Comparison of ENCODE assay signal across 9 mouse cellular contexts in the genomic region with DNA sequence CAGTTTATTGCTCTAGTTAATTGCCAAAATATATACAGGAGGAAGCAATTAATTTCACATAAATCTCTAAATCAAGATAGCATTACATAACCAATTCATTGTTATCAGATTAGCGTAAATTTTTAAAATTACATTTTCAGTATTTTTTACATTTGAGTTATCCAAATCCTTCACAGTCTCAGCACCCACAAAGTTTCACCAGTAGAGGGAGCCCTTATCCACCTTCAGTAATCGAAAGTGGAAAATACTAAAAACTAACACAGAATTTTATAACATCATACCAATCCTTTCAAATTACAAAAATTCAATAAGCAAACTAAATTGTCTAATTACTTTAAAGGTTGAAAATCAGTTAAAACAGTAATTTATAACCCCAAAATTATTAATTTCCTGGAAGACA.
DNase-seq lines count a peak whose midpoint lies in the region; ATAC-seq and TF ChIP-seq lines count a peak whose summit lies in the region.
"Had no signal": no experiment of that assay in that cellular context is flagged by ENCODE, and none has a peak within 500 bp of the region (broad histone marks: within the 10 kb centered on the region; RNA-seq: fewer than 3 reads in every experiment).

No protein-coding gene starts in this region.

- 29% methylated on average over 2 of the region's 2 CpGs for WGBS in forebrain, embryonic 12.5 days
- WGBS in forebrain, embryonic 10.5 days, result 40% methylated on average over 2 of the region's 2 CpGs
- WGBS in liver, postnatal 0 days (ENCODE audit: insufficient replicate concordance), result 24% methylated on average over 2 of the region's 2 CpGs

- no peak overlapping the region for H3K4me2 ChIP-seq in forebrain, embryonic 12.5 days
- no peak overlapping the region for H3K4me2 ChIP-seq in liver, postnatal 0 days (ENCODE audit: low read depth, low read length)

- no peaks in the 10 kb centered on the region for H3K27me3 ChIP-seq in forebrain, embryonic 12.5 days
- H3K27me3 ChIP-seq in forebrain, embryonic 10.5 days (ENCODE audit: poor library complexity, severe bottlenecking), result no peaks in the 10 kb centered on the region
- no peaks in the 10 kb centered on the region for H3K27me3 ChIP-seq in liver, postnatal 0 days (ENCODE audit: insufficient read depth, low read length)

- 0 out of 2 replicates have a peak, but pooled peaks have one; percentile 23 for ATAC-seq in forebrain, embryonic 12.5 days (ENCODE audit: low FRiP score)
- no peak for ATAC-seq in liver, postnatal 0 days

- no peak overlapping the region for H3K4me3 ChIP-seq in forebrain, embryonic 12.5 days (replicated peaks)
- H3K4me3 ChIP-seq in forebrain, embryonic 10.5 days, result no peak overlapping the region
- no peak overlapping the region for H3K4me3 ChIP-seq in liver, postnatal 0 days (ENCODE audit: low read depth, low read length)

- H3K36me3 ChIP-seq in forebrain, embryonic 12.5 days (replicated peaks), result no peaks in the 10 kb centered on the region
- no peaks in the 10 kb centered on the region for H3K36me3 ChIP-seq in forebrain, embryonic 10.5 days (replicated peaks)
- no peaks in the 10 kb centered on the region for H3K36me3 ChIP-seq in liver, postnatal 0 days (replicated peaks; ENCODE audit: insufficient read depth, low read length)
- H3K36me3 ChIP-seq: G1E had no signal

- no peak overlapping the region for H3K9ac ChIP-seq in forebrain, embryonic 12.5 days
- no peak overlapping the region for H3K9ac ChIP-seq in liver, postnatal 0 days (replicated peaks)

- no peaks in the 10 kb centered on the region for H3K4me1 ChIP-seq in forebrain, embryonic 12.5 days
- no peaks in the 10 kb centered on the region for H3K4me1 ChIP-seq in forebrain, embryonic 10.5 days
- H3K4me1 ChIP-seq in liver, postnatal 0 days (ENCODE audit: insufficient read depth), result no peaks in the 10 kb centered on the region

- no peaks in the 10 kb centered on the region for H3K9me3 ChIP-seq in forebrain, embryonic 12.5 days
- H3K9me3 ChIP-seq in forebrain, embryonic 10.5 days, result no peaks in the 10 kb centered on the region
- H3K9me3 ChIP-seq in liver, postnatal 0 days (ENCODE audit: low read length), result no peaks in the 10 kb centered on the region

- no peak overlapping the region for H3K27ac ChIP-seq in forebrain, embryonic 12.5 days
- H3K27ac ChIP-seq in forebrain, embryonic 10.5 days, result no peak overlapping the region
- no peak overlapping the region for H3K27ac ChIP-seq in liver, postnatal 0 days (ENCODE audit: low read depth)

- DNase-seq in forebrain, embryonic 10.5 days (ENCODE audit: extremely low spot score, low spot score), result no peak
- no peak for DNase-seq in liver, postnatal 0 days
- no peak for DNase-seq in liver
- peak; percentile 2 for DNase-seq in c-Kit-positive CD71-negative TER-119-negative erythroid progenitor cells, embryonic 14.5 days (ENCODE audit: low read depth)
- peak; percentile 9 to 58 for DNase-seq in layer of hippocampus, postnatal 14 days (ENCODE audit: low spot score in 2 of 2)
- DNase-seq in yolk sac, embryonic 10.5 days (ENCODE audit: low spot score), result no peak
- no peak for DNase-seq in testis, postnatal 14 days (ENCODE audit: low spot score)

- TF ChIP-seq EP300 in liver, postnatal 0 days (IDR thresholded peaks at IDR 0.05; ENCODE audit: low read depth), result no peak

- peak; percentile 53 for TF ChIP-seq CTCF in liver, postnatal 0 days (IDR thresholded peaks at IDR 0.05; ENCODE audit: low read depth)

Comparison
In these comparisons a context has a peak if more than half of its experiments do, and no peak if none do; other contexts are left out.
1. DNase-seq: peak in c-Kit-positive CD71-negative TER-119-negative erythroid progenitor cells, embryonic 14.5 days (single experiment) and layer of hippocampus, postnatal 14 days (2 of 2); none in forebrain, embryonic 10.5 days (single experiment), liver, postnatal 0 days (single experiment), liver (single experiment), yolk sac, embryonic 10.5 days (single experiment) and testis, postnatal 14 days (single experiment).